Mouse (Mus musculus) hindbrain, embryonic 10.5 days (tissue): ENCODE results near the gene Hsd17b3. TPM values are rescaled to one million over a fixed set of nuclear protein-coding genes. Genes with fewer than 3 reads are reported as not detected.

ENCODE experiments used
- DNase-seq: peaks from one replicate; pipeline ENCODE4 v3.0.0-alpha.2; 2017; ENCODE audit warnings: low spot score
- H3K27ac ChIP-seq: fragments of 300-500 bp; sonication (generic); 2 replicates; pipeline ENCODE4 v1.5.1; 2016; ENCODE audit warnings: mild to moderate bottlenecking, moderate library complexity
- H3K27me3 ChIP-seq: fragments of 300-500 bp; sonication (generic); 2 replicates; pipeline ENCODE4 v1.6.1; 2016; ENCODE audit warnings: mild to moderate bottlenecking; ENCODE audit not compliant: poor library complexity, insufficient read depth, severe bottlenecking
- H3K36me3 ChIP-seq: fragments of 300-500 bp; sonication (generic); 2 replicates; pipeline ENCODE4 v1.6.1; 2016; ENCODE audit warnings: mild to moderate bottlenecking, moderate library complexity
- H3K4me1 ChIP-seq: fragments of 300-500 bp; sonication (generic); replicated peaks from 2 replicates; pipeline ENCODE4 v1.6.1; 2016; ENCODE audit warnings: mild to moderate bottlenecking
- H3K4me3 ChIP-seq: fragments of 300-500 bp; sonication (generic); 2 replicates; pipeline ENCODE4 v1.5.1; 2016; ENCODE audit warnings: mild to moderate bottlenecking, moderate library complexity
- H3K9me3 ChIP-seq: fragments of 300-500 bp; sonication (generic); 2 replicates; pipeline ENCODE4 v1.6.1; 2016; ENCODE audit warnings: mild to moderate bottlenecking, moderate library complexity
- WGBS: fragments of 180-500 bp; shearing (Covaris S2); methylation state at CpG from one replicate; pipeline ENCODE4 v1.1.7; 2016; 5-methylcytosine and 5-hydroxymethylcytosine counted together
- polyA plus RNA-seq: library from polyadenylated mRNA; unstranded; fragments of >200 nt; fragmentation: Nextera tagmentation; extraction: Ambion mirVana; gene quantifications from 2 replicates; pipeline ENCODE4 v1.2.1, GENCODE M21; 2016

Hsd17b3 gene
- polyA plus RNA-seq, 1 experiment from 2014 or later: not detected

DNA sequence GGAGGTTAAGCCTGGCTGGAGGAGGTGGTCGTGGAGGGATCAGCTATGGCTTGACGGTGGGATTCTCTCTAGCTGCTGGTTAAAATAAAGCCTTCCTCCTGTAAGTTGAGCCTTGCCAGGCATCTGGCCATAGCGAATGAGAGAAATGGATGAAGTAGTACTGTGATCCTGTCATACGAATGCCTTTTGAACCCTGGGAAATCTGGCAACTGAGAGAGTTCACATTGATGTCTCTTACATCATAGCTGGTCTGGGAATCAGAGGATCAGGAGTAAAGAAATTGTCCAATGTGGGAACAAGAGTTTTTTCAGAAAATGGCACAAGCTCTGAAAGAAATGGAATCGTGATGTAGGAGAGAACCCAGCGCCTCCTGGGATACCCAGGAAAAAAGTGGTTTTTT, 55.1 kb downstream of the Hsd17b3 start:
- H3K27ac ChIP-seq: no peak overlapping the region
- DNase-seq: no peak
- H3K27me3 ChIP-seq: peaks cover 18% of the 10 kb centered on the region
- H3K4me1 ChIP-seq: peaks cover 20% of the 10 kb centered on the region
- H3K36me3 ChIP-seq: no peaks in the 10 kb centered on the region
- H3K9me3 ChIP-seq: no peaks in the 10 kb centered on the region
- no peak overlapping the region for H3K4me3 ChIP-seq
- WGBS: 89% methylated on average over 6 of the region's 6 CpGs

DNA sequence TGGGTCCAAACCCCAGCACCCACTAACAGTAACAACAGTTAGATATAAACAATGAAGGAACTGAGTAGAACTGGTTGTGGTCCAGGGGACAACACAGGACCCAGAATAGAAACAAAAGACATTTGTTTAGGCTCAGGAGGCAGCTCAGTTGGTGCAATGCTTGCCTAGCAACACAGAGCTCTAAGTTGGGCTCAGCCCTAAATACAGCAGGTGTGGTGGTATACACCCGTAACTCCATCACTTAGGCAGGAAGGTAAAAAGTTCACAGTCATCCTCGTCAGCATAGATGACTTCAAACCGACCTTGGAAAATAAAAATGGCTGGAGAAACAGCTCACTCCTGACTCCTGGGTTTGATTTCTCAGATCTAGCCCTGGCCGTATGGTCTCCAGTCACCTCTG, 55.8 kb downstream of the Hsd17b3 start:
- H3K4me3 ChIP-seq: no peak overlapping the region
- no peaks in the 10 kb centered on the region for H3K36me3 ChIP-seq
- H3K27me3 ChIP-seq: peaks cover 18% of the 10 kb centered on the region
- H3K9me3 ChIP-seq: no peaks in the 10 kb centered on the region
- no peak overlapping the region for H3K27ac ChIP-seq
- peaks cover 14% of the 10 kb centered on the region for H3K4me1 ChIP-seq
- no peak for DNase-seq
- 84% methylated on average over 4 of the region's 4 CpGs for WGBS

DNA sequence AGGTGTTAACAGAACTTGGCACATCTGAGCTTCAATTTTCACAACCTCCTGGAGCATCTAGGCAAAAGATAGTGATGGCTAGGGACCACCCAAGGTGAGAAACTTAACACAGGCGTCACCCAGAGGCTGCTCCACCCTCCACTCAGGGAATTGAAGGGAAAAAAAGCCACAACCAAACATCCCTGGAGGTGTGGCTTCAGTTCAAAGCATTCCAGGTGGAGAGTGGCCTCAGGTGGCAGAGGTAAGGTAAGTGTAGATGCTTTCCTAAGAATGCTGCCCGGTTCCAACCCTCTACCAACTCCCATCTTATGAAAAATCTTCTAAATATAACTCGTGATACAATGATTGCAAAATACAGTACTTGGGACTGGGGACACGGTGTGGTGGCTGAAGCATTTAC, 57.8 kb downstream of the Hsd17b3 start:
- Histone ChIP-seq H3K4me1 (peaks cover 10% of the 10 kb centered on the region), H3K27ac (no peak overlapping the region), H3K4me3 (no peak overlapping the region), H3K27me3 (peaks cover 13% of the 10 kb centered on the region), H3K36me3 (no peaks in the 10 kb centered on the region), H3K9me3 (no peaks in the 10 kb centered on the region)
- no peak for DNase-seq
- 73% methylated on average over 4 of the region's 4 CpGs for WGBS

DNA sequence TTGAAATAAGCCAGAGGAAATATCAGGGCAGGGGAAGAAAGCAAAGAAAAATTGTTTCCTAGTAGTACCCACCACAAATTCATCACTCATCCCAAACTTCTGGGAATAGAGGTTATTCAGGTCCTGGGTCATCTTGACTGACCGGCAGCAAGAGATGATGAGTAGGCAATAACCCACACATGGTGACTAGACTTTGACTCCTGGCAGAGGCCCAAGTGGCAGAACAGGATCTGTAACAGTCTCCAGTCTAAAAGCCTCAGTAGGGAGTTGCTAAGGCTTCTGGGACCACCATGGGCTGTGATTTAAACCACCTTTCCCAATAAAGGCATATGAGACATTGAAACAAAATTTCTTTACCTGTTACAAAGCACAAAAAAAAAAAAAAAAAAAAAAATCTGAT, 58.2 kb downstream of the Hsd17b3 start:
- Histone ChIP-seq H3K4me3 (no peak overlapping the region), H3K27me3 (peaks cover 13% of the 10 kb centered on the region), H3K4me1 (peaks cover 10% of the 10 kb centered on the region), H3K36me3 (no peaks in the 10 kb centered on the region), H3K9me3 (no peaks in the 10 kb centered on the region), H3K27ac (no peak overlapping the region)
- WGBS: 81% methylated on average over 1 of the region's 1 CpGs
- DNase-seq: no peak

DNA sequence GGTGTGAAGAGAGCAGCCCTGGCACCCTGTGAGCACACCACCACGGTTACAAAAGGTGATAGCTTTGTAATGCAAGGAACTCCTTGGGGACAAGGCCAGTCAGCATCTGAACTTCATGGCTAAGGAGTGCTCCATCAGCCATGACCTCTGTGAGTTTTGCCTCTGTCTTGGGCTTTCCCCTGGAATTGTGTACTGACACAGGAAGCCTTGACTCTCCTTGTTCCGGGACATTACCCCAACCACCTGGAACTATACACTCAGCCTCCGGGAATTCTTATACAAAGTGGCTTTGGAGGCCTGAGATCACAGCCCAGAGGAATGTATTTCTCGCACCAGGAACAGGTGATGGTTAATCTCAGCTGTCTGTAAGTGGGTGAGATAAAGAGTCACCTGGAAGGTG, 64.2 kb downstream of the Hsd17b3 start:
- H3K27ac ChIP-seq: no peak overlapping the region
- H3K4me3 ChIP-seq: no peak overlapping the region
- WGBS: 79% methylated on average over 4 of the region's 4 CpGs
- H3K36me3 ChIP-seq: no peaks in the 10 kb centered on the region
- peaks cover 24% of the 10 kb centered on the region for H3K4me1 ChIP-seq
- no peaks in the 10 kb centered on the region for H3K9me3 ChIP-seq
- peaks cover 5% of the 10 kb centered on the region; the same call in 1 of the 2 replicates for H3K27me3 ChIP-seq
- DNase-seq: no peak

DNA sequence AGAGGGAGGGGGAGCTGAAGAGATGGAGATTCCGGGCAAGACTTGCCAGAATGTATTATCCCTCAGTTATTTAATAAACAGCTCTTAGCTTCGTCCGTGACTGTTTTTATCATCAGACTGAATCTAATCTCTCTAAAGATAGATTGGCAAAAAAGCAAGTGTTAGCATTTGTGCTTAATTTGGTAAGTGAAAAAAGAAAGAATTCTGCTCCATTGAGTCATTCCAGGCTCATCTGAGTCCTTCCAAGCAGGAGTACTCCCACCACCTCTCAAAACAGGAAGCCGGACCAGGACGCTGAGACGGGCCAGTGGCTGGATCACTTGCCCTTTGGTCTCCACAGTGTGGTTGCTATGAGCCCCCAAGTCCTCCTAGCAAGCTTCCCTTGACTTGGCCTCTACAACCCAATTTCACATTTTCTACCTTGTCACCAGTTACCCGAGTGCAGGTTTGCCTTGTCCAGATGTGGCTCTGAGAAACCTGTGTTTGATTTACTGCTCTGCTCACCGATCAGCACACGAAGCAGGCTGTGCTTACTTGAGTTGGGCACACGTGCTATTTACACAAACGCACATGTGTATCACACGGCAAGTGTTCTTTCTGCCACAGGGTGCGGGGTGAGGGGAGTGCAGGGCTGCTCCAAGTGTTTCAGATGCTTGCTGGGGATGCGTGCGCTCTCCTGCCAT, 66.1 kb downstream of the Hsd17b3 start:
- peaks cover 27% of the 10 kb centered on the region for H3K4me1 ChIP-seq
- H3K9me3 ChIP-seq: no peaks in the 10 kb centered on the region
- no peak for DNase-seq
- no peak overlapping the region for H3K4me3 ChIP-seq
- WGBS: 82% methylated on average over 15 of the region's 15 CpGs
- H3K27ac ChIP-seq: 0 out of 2 replicates have a peak overlapping the region, but pooled peaks have one; percentile 23
- peaks cover 5% of the 10 kb centered on the region; the same call in 1 of the 2 replicates for H3K27me3 ChIP-seq
- H3K36me3 ChIP-seq: no peaks in the 10 kb centered on the region

DNA sequence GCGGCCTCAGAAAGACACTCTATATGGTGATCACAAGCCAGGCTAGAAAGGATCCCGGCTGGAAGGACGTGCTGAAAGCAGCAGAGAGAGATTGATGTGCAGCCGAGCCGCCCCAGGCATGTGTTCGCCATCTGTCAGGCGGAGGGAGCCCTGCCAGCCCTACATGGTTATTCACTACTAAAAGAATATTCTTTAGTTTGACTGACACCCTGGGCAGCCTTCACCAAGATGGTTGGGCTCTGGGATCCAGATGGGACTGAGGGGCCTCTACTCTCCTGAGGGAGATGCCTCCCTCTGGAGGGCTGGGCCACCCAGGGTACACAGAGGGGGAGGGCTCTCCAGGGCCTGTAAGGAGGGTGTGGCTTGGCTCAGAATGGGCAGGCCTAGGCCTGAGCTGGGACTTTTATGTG, 68.1 kb downstream of the Hsd17b3 start:
- H3K4me1 ChIP-seq: peaks cover 27% of the 10 kb centered on the region
- peak overlapping the region; percentile 77 for H3K27ac ChIP-seq
- no peak overlapping the region for H3K4me3 ChIP-seq
- H3K36me3 ChIP-seq: no peaks in the 10 kb centered on the region
- H3K27me3 ChIP-seq: peaks cover 5% of the 10 kb centered on the region; the same call in 1 of the 2 replicates
- WGBS: 25% methylated on average over 7 of the region's 7 CpGs
- DNase-seq: peak; percentile 82
- no peaks in the 10 kb centered on the region for H3K9me3 ChIP-seq

DNA sequence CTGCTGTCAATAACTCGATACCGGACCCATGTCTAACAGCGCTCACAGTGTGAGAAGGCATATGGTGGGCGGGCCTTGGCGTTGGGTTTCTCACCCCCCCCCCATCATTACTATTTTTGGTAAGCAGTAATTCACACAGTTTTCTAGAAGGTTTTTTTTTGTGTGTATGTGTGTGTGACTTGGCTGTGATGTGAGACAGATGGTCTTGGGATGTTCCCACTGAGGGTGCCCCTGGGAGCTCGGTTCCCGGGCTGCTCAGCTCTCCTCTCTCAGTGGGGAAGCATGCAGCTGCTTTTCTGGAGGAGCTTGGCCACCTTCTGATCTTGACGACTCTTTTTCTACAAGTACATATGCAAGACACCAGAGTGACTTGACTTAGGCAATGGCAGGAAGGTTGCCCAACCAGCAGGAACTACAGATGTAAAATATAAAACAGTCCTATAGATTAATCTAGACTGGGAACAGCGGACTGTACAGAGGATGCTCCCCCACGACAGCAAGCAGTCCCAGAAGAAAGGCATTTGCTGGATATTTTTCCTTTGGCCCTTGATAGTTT, 70.4 kb downstream of the Hsd17b3 start:
- no peak for DNase-seq
- peaks cover 5% of the 10 kb centered on the region; the same call in 1 of the 2 replicates for H3K27me3 ChIP-seq
- no peak overlapping the region; the same call in 1 of the 2 replicates for H3K27ac ChIP-seq
- peaks cover 27% of the 10 kb centered on the region for H3K4me1 ChIP-seq
- H3K9me3 ChIP-seq: no peaks in the 10 kb centered on the region
- H3K36me3 ChIP-seq: no peaks in the 10 kb centered on the region
- no peak overlapping the region for H3K4me3 ChIP-seq
- 77% methylated on average over 10 of the region's 10 CpGs for whole genome bisulfite sequencing

DNA sequence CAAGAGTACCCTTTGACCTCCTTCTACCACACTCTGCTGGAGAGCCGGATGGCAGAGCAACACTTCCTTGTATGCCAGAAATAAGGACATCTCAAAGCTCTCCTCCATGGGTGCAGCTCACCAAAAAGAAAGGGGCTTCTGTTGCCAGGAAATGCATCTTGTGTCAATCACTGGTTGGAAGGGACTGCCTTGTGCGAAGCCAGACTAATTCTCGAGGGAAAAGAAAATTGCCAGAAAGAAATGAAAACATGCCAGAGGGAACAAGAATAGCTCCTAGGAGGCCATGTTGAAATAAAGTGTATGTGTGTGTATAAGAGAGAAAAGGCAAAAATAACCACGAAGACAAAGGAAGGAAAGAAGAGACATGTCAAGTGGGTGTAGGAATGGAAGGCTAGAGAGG, 73.0 kb downstream of the Hsd17b3 start:
- no peak overlapping the region for H3K4me3 ChIP-seq
- H3K4me1 ChIP-seq: peaks cover 13% of the 10 kb centered on the region
- WGBS: 63% methylated on average over 4 of the region's 4 CpGs
- DNase-seq: no peak
- no peaks in the 10 kb centered on the region for H3K9me3 ChIP-seq
- no peaks in the 10 kb centered on the region for H3K27me3 ChIP-seq
- H3K27ac ChIP-seq: no peak overlapping the region
- no peaks in the 10 kb centered on the region for H3K36me3 ChIP-seq

DNA sequence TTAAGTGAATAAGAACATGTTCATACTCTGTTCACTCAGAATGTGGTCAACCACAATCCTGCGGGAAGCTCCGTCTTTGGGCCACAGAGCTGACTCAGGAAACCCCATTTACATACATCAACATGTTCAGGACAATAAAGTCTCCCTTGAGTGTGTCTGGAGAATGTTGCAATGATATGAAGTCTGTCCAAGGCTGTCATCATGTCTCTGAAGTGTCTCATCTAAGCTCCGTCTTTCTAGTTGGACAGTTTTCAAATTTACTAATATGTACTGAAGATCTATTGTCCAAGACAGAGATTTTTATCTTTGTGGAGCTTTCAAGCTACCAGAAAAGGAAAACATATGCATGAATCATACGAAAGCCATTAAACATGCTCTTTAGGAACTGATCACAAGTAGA, 77.9 kb downstream of the Hsd17b3 start:
- H3K4me1 ChIP-seq: no peaks in the 10 kb centered on the region; the same call in 1 of the 2 replicates
- H3K9me3 ChIP-seq: no peaks in the 10 kb centered on the region
- no peak for DNase-seq
- WGBS: 88% methylated on average over 4 of the region's 4 CpGs
- no peak overlapping the region for H3K27ac ChIP-seq
- H3K36me3 ChIP-seq: no peaks in the 10 kb centered on the region
- no peak overlapping the region for H3K4me3 ChIP-seq
- no peaks in the 10 kb centered on the region for H3K27me3 ChIP-seq

Other genes starting within 250 kb of the Hsd17b3 start
- gene Slc35d2, start 40.1 kb upstream of the Hsd17b3 start, polyA plus RNA-seq: 5.5 and 6.9 TPM in 2 replicates
- 12.5 and 17.1 TPM in 2 replicates for gene Zfp367, start 64.0 kb upstream of the Hsd17b3 start, polyA plus RNA-seq
- 20.2 and 24.2 TPM in 2 replicates for gene Habp4, start 72.6 kb upstream of the Hsd17b3 start, polyA plus RNA-seq
- gene Cdc14b, start 186.1 kb upstream of the Hsd17b3 start, polyA plus RNA-seq: 11.2 and 16.3 TPM in 2 replicates
- 21.5 and 26.7 TPM in 2 replicates for gene Aaed1, start 223.5 kb upstream of the Hsd17b3 start, polyA plus RNA-seq